Mouse (Mus musculus) heart, adult 9 months (tissue): Measurements from ENCODE around the gene C1qtnf4.
"Not testable (repeated sequence)": the region's sequence is repeated elsewhere in the genome, so short reads cannot be mapped to it uniquely, and the experiment has no call there.

Experiments
- DNase-seq, 2 experiments: peaks; one replicate each; pipeline ENCODE4 v3.0.0; 2022; ENCODE audit warnings: low spot score in 2 of 2

Gene C1qtnf4

DNA sequence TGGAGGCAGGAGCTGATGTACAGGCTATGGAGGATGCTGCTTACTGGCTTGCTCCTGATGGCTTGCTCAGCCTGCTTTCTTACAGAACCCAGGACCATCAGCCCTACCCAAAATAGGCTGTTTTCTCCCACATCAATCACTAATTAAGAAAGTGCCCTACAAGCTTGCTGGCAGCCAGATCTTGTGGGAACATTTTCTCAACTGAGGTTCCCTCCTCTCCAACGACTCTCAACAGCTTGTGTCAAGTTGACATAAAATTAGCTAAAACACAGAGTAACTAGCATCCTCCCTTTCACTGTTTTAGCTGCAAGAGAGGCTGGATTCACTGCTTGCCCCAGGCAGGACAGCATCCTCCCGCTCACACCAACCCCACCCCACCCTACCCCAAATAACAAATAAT, 3.8 kb upstream of the C1qtnf4 start:
- DNase-seq, result no peak

DNA sequence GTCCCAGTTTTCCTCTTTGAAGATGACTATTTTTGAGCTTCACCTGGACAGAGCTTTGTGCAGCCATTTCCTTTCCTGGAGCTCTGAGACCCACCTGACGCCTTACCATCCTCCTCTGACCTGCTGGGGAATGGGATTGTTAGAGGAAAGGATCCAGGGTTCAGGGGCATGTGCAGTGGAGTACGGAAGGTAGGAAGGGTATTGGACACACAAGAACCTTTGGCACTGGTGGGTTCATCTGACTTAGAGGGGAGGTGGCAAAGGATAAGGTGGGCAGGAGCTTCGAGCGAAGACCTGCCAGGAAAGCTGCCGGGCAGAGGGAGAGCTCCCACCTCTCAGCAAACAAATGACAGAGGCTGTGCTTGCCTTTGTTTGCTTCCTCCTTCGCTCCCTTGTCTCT, 776 bp downstream of the C1qtnf4 start:
- no peak for DNase-seq

DNA sequence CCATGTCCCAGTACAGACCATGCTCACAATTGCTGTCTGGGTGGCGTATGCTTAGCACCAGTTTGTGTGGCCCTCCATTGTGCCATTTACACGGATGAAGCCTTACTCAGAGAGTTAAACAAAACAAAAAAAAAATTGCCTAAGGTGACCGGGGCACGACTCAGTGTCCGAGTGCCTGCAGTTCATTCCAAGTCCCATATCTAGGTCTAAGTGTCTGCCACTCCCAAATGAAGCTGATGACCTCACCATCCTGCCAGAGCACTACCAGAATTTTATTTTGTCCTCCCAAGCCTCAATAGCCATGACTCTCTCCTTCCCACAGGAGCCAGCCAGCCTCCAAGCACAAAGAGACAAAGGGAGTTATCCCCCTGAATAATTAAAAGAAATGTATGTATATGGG, 2.0 kb downstream of the C1qtnf4 start:
- no peak for DNase-seq

DNA sequence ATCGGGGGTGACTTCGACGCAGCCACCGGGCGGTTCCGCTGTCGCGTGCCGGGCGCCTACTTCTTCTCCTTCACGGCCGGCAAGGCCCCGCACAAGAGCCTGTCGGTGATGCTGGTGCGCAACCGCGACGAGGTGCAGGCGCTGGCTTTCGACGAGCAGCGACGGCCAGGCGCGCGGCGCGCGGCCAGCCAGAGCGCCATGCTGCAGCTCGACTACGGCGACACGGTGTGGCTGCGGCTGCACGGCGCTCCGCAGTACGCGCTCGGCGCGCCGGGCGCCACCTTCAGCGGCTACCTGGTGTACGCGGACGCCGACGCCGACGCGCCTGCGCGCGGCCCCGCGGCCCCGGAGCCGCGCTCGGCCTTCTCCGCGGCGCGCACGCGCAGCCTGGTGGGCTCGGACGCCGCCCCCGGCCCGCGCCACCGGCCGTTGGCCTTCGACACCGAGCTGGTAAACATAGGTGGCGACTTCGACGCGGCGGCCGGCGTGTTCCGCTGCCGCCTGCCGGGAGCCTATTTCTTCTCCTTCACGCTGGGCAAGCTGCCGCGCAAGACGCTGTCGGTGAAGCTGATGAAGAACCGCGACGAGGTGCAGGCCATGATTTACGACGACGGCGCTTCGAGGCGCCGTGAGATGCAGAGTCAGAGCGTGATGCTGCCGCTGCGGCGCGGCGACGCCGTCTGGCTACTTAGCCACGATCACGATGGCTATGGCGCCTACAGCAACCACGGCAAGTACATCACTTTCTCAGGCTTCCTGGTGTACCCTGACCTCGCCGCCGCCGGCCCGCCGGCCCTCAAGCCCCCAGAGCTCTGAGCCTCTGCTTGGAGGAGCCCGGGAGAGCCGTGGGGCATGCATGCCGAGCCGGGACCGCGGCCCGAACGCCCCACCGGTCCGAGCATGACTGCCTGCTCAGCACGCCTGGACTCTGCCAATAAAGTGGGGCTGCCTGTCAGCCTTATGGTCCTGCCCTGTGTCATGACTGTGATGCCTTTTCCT, 4.2 kb downstream of the C1qtnf4 start:
- DNase-seq, result no peak

DNA sequence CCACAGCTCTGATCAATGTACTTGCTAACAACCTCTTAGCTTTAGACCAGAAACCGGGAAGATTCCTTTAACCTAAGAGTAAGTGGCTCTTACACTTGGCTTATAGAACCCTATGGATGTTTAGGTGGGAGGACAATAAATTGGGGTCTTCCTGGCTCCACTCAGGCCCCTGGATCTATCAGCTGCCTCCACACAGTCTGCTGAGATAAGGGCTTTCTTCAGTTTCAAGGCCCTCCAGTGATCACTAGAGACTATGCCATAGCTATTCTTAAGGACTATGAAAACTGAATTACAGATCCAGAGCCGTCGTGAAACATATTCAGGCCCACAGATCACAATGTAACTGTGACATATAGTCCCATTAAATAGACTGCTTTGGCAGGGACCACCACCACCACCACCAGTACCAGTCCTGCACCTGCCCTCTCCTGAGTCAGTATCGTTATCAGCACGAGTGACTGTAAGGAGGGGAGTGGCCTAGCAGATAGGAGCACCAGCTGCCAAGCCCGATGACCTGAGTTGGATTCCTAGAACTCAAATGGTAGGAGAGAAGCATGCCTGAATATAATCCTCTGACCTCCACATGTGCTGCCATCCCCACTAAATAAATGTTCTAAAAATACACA, 8.1 kb downstream of the C1qtnf4 start:
- DNase-seq, result no peak

DNA sequence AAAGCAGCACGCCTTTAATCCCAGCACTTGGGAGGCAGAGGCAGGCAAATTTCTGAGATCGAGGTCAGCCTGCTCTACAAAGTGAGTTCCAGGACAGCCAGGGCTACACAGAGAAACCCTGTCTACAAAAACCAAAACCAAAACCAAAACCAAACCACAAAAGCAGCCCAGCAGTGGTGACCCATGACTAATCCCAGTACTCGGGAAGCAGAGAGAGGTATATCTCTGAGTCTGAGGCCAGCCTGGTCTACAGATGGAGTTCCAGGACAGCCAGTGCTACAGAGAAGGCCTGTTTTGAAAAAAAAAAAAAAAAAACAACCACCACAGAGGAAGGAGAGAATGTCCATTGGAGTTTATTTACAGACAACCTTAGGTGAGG, 8.6 kb downstream of the C1qtnf4 start:
- not testable (repeated sequence) for DNase-seq

DNA sequence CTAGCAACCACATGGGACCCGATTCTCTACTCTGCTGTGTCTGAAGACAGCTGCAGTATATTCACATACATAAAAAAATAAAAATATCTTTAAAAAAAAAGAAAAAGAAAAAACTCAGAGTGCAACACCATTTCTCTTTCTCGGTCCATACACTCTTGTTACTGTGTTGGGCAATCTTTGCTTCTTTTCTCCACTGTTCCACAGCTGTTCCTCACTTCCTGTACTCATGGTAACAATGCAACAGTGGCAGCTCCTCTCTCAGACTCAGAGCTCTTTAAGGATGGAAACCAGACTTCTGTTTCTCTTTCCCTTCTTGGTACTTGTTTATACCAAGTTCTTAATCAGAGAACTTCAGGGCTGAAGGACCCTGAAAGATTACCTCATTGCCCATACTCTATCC, 17.7 kb downstream of the C1qtnf4 start:
- no peak for DNase-seq

DNA sequence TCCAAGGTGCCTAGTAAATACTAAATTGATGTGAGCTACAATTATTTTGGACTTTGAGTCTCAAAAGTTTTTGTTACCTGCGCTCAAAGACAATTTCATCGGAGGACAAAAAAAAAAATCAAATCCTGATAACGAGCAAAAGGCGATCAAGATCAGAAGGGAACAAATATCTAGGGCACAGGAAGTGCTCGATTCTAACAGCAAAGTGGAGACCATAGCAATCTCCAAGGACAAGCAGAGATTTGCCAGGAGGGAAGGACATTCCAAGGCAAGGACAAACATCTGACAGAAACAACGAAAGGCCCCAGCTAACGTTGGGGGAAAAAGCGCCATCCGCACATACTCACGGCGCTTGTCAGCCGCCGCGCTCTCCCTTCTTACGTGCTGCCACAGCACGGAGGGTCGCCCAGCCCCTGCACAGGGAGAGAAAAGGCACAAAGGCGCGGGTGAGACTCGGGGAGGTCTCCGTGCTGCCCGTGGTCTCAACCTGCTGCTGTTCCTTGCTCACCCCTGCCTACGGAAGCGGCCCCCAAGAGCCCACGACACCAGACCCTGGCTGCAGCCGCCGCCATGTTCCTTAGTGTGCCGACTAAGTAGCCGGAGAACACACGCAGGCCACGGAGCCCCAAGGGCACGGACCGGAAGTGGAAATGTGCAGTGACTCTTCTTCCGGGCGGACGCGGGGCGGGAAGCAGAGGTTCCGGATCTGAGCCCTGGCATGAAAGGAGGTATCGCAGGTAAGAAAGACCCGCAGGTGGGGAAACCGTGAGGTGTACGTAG, 18.6 kb downstream of the C1qtnf4 start, which contains the start of the genes Kbtbd4 and Ndufs3:
Gene Kbtbd4, plus strand, starts transcription at position 665 of the 780 bp plus-strand sequence.
Gene Ndufs3, minus strand, starts transcription at position 752 of the 780 bp plus-strand sequence.
- peak; percentile 76 to 87 for DNase-seq

DNA sequence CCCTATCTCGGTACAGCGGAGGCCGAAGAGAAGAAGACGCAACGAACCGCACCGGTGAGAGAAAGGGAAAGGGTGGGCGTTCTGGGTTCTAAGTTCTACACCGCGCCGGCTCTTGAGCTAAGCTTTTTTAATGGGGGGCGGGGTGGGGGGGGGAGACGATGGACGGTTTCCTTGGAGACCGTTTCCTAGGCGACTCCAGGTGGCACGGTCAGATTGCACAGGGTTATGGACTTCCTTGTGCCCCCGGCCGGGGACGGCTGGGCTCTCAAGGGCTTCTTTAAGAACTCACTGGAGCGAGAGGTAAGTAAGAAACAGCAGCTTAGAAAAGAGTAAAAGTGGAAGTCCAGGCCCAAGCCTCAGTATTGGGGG, 19.2 kb downstream of the C1qtnf4 start:
- DNase-seq, result no peak

DNA sequence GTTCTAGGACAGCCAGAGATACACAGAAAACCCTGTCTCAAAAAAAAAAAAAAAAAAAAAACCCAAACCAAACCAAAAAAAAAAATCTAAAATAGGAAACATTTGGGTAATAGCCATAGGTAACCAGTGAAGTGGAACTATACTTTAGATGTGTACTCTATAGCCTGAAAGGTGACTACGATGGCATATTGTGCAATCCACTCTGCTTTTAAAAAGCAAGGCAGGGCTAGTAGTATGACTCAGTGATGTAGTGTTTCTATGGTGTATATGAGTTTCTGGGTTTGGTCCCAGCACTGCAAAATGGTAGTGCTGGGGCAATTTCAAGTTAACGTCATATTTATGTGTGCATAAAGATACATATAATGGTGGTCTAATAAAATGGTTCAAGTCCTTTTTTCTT, 21.1 kb downstream of the C1qtnf4 start:
- DNase-seq, result no peak

DNA sequence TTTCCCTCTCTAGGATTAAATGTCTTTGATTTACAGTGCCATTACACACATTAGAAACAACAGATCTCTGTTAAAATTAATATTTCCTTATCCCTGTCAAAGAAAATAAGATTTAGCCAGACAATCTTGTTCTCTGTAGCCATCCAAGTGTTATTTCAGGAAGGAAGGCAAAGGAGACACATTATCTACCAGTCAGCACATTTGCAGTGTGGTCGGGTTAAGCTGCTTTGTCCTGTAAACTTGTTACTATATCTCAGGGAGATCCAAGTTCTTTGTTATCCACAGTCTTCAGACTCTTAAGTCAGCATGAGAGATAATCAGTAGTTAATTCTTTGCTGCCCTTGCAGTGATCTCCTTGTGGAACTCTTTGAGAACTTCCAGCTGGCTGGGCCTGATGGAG, 25.2 kb downstream of the C1qtnf4 start:
- no peak for DNase-seq

DNA sequence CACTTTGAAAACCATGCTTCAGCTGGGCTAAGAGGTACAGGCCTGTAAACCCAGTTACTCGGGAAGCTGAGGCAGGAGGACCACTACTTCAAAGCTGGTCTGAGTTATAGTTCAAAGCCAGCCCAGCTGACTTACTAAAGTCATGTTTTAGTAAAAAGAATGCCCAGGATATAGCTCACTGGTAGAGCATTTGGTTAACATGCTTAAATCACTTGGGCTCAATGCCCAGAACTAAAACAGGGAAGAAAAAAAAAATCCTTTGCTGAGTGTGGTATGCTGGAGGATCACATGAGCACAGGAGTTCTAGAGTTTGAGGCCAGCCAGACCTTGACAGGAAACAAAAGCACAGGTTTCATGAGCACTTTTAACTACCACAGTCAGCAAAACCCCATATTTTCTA, 26.0 kb downstream of the C1qtnf4 start:
- DNase-seq, result no peak

DNA sequence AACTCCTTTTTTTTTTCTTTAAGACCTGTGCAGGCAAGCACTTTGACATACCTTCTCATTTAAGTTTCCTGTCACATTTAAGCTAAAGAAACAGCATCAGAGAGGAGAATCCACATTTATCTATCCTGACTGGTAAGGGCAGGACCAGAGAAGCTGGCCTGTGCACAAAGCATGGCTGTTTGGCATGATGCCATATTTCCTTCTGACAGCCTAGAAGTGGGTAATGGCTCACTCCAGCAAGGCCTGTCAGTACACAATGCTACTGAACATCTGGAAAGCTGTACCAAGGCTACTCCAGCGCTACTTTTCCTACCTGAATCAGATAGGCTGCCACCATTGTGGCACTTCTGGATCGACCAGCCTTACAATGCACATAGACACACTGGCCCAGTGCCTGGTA, 28.0 kb downstream of the C1qtnf4 start:
- DNase-seq, result peak in 1 of 2 experiments; percentile 35

DNA sequence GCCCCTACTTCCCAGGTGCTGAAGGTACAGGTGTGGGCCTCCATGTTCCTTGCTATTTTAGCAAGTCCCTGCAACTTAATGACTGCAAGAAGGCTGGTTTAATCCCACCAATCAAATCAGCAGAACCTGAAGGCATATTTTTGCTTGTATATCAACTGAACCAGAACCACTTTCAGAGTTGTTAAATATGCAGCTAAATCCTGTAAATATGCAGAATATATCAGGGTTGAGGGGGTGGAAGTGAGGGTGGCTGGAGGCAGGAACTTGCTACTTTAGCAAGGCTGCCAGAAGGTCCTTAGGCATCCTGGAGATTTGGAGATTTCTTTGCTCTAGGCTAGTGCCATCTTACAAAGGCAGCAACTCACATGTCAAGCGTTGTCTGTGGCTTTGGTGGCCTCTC, 29.9 kb downstream of the C1qtnf4 start:
- no peak for DNase-seq

DNA sequence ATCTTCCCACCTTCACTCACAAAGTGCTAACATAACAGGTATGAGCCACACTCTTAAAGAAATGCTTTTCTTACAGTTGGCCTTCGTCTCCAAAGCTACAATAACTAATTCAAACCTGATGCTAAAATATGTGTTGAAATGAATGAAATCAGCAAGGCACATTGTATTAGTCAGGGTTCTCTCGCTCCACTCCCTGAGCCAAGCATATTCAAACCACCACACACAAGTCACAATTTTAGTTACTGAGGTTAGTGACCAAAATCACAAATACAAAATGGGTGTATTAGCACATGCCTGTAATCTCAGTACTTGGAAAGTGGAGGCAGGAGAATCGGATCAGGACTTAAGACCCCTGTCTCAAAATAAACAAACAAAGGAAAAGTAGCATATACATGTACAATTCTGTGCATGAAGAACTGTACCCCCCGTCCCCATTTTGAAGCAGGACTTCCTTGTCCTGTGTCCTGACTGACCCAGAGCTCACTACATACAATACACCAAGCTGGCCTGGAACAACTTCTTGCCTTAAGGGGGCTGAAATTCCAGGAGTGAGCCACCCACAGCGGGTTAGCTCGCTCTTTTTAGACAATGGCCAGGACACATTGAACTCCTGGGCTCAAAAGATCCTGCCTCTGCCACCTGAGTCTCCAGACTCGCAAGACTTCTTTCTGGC, 31.0 kb downstream of the C1qtnf4 start:
- DNase-seq, result peak in 1 of 2 experiments; percentile 12

DNA sequence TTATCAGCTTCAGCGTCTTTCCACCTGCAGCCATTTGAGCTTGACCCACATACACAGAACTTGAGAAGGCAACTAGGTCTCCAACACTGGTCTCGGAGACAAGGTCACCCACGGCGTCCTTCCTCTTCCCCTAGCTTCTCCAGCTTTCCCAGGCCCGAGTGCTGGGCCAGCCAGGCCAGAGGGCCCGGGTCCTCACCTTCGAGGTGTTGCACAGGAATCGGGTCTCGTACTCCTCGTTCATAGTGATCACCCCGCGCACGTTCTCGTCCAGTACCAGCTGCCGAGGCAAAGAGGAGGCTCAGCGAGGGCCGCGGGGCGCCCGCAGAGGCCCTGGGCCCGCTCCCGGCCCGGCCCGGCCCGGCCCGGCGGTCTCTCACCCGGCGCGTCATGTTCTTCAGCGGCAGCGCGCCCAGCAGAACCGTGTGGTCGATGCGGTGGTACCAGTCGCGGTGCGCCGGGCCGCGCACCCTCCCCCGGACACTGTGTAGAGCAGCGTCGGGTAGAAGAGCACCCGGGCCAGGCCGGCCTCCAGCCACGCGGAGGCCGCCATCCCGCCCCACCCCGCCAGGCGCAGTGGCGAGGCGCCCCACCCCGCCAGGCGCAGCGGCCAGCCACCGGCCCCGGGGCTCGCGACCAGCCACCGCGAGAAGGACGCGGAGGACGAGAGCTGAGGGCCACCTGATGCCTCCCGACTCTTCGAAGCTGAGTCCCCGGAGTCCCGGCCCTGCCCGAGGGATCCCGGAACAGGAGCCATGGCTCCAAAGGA, 31.8 kb downstream of the C1qtnf4 start:
- DNase-seq, result peak; percentile 75 to 76

DNA sequence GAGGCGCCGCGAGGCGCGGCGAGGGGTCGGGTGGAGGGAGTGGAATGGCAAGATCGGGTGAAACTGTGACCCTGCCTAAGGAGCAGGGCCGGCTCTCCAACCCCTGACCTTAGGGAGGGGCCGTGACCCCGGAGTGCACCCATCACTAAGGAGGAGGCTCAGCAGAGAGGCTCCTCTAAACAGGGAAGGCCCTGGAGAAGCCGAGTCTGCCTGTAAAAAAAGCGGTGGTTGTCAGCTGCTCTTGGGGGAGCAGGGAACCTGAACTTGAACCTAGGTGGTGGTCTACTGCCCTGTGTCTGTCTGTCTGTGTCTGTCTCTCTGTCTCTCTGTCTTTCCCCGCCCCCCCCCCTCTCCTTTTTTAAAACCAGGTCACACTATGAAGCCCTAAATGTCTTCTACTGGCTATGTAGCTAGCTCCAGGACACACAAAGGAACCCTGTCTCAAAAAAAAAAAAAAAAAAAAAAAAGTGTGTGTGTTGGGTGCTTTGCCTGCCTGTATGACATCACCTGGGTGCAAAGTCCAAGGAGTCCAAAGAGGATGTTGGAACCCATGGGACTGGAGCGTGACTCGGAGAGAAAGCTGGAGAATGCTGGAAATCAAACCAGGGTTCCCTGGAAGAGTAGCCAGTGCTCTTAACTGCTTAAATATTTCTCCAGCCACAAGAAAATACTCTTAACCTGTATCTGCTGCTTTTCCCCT, 32.5 kb downstream of the C1qtnf4 start:
- DNase-seq, result no peak

DNA sequence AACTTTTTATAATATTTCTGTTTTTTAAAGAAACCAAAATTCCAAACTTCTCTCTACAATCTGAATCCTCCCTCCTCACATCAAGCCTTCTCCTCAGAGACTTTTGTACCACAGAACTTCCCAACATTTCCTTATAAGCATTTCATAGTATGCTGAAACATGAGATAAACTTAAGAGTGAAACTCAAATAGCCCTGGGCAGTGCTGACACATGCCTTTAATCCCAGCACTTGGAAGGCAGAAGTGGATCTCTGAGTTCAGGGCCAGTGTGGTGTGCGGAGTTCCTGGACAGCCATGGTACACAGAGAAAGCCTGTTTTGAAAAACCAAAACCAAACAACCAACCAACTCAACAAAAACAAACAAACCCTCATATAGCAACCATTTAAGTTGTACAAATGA, 35.5 kb downstream of the C1qtnf4 start:
- no peak for DNase-seq

DNA sequence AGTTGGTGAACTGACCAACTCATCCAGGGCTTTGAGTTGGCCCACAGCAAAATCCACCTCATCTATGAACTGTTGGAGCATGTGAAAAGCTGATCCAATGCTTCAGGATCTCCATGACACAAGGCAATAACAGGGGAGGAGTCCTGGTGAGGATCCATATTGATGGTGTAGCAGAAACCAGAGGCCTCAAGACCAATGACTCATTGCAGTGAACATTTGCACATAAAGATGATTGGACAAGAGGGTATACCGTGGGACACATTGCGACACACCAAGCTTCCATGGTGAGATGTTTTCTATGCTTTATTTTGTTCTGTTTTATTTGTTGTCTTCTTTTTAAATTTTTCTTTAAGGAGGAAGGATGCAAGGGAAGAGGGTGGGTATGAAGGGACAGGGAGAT, 37.0 kb downstream of the C1qtnf4 start:
- DNase-seq, result no peak

DNA sequence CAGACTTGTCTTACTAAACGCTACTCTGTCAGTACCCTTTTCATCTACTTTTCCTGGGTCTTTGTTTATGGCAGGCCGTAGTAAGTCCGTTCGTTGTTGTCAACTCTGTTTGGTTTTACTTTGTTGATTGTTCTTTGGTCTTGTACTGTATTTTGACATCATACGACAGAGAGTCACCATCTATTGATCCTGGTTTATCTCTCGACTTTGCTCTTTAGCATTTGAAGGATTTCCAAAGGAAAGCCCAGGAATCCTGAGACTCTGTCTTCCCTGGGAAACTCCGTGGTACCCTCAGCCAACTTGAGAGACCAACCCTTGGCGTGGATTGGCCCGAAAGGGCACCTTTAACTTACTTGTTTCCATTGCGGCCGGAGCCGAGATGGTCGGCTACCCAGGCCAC, 42.9 kb downstream of the C1qtnf4 start:
- no peak for DNase-seq
